Mouse (Mus musculus): ENCODE data around the gene Ppfia2. TPM values are rescaled to one million over a fixed set of nuclear protein-coding genes. Genes with fewer than 3 reads are reported as not detected.

The Ppfia2 gene
- total RNA-seq, 2 experiments from 2014 or later = 83.4 to 89.9 TPM

GRCm38 (mm10) chr10:106871847-106872246 lies 401.7 kb downstream of the Ppfia2 start:
- no peak for DNase-seq (ENCODE audit: low spot score in 2 of 2)
- intact Hi-C loops (cut with DNase I) = no loop called here

- intact Hi-C loops (cut with DNase I) = no loop called here
- no peak for DNase-seq (ENCODE audit: low spot score in 2 of 2)
Observed at GRCm38 (mm10) chr10:106872714-106873113, 402.6 kb downstream of the Ppfia2 start.

GRCm38 (mm10) chr10:106881330-106881729 lies 411.2 kb downstream of the Ppfia2 start:
- DNase-seq (ENCODE audit: low spot score in 2 of 2) = peak in 1 of 2 experiments; percentile 27

GRCm38 (mm10) chr10:106896351-106896750 lies 426.2 kb downstream of the Ppfia2 start:
- no peak for DNase-seq (ENCODE audit: low spot score in 2 of 2)
- intact Hi-C loops (cut with DNase I) = no loop called here

More at GRCm38 (mm10) chr10:106881330-106881729, 411.2 kb downstream of the Ppfia2 start:
- intact Hi-C loops (cut with DNase I) = no loop called here

GRCm38 (mm10) chr10:106910108-106910507 lies 440.0 kb downstream of the Ppfia2 start:
- intact Hi-C loops (cut with DNase I) = loop anchor here (10.0 kb wide), 1 partner anchor 305 kb away; no protein-coding TSS in a partner anchor
- no peak for DNase-seq (ENCODE audit: low spot score in 2 of 2)

GRCm38 (mm10) chr10:106913032-106913431 lies 442.9 kb downstream of the Ppfia2 start:
- DNase-seq (ENCODE audit: low spot score in 2 of 2) = no peak
- intact Hi-C loops (cut with DNase I) = loop anchor here (10.0 kb wide), 1 partner anchor 308 kb away; no protein-coding TSS in a partner anchor

GRCm38 (mm10) chr10:106914275-106914674 lies 444.1 kb downstream of the Ppfia2 start:
- intact Hi-C loops (cut with DNase I) = loop anchor here (10.0 kb wide), 1 partner anchor 309 kb away; no protein-coding TSS in a partner anchor
- DNase-seq (ENCODE audit: low spot score in 2 of 2) = no peak

- intact Hi-C loops (cut with DNase I) = loop anchor here (10.0 kb wide), 1 partner anchor 310 kb away; no protein-coding TSS in a partner anchor
- DNase-seq (ENCODE audit: low spot score in 2 of 2) = no peak
Observed at GRCm38 (mm10) chr10:106914822-106915221, 444.7 kb downstream of the Ppfia2 start.

GRCm38 (mm10) chr10:106924334-106924733 lies 454.2 kb downstream of the Ppfia2 start:
- intact Hi-C loops (cut with DNase I) = no loop called here
- DNase-seq (ENCODE audit: low spot score in 2 of 2) = no peak

- intact Hi-C loops (cut with DNase I) = no loop called here
- no peak for DNase-seq (ENCODE audit: low spot score in 2 of 2)
Observed at GRCm38 (mm10) chr10:106924798-106925197, 454.7 kb downstream of the Ppfia2 start.

GRCm38 (mm10) chr10:106928576-106929332 lies 458.6 kb downstream of the Ppfia2 start:
- intact Hi-C loops (cut with DNase I) = no loop called here
- no peak for DNase-seq (ENCODE audit: low spot score in 2 of 2)

- intact Hi-C loops (cut with DNase I) = loop anchor here (2.0 to 10.0 kb wide), 3 partner anchors 222 to 772 kb away; no protein-coding TSS in a partner anchor
- DNase-seq (ENCODE audit: low spot score in 2 of 2) = peak; percentile 33 to 62
Observed at GRCm38 (mm10) chr10:106932571-106933073, 462.5 kb downstream of the Ppfia2 start.

GRCm38 (mm10) chr10:106936996-106937395 lies 466.9 kb downstream of the Ppfia2 start:
- DNase-seq (ENCODE audit: low spot score in 2 of 2) = no peak
- intact Hi-C loops (cut with DNase I) = loop anchor here (5.0 to 10.0 kb wide), 3 partner anchors 218 to 768 kb away; partner anchors contain the start of gene Lin7a

- DNase-seq (ENCODE audit: low spot score in 2 of 2) = peak in 1 of 2 experiments; percentile 21
- intact Hi-C loops (cut with DNase I) = loop anchor here (5.0 to 10.0 kb wide), 3 partner anchors 216 to 766 kb away; partner anchors contain the start of gene Lin7a
Observed at GRCm38 (mm10) chr10:106938851-106939250, 468.7 kb downstream of the Ppfia2 start.

- DNase-seq (ENCODE audit: low spot score in 2 of 2) = no peak
- intact Hi-C loops (cut with DNase I) = loop anchor here (5.0 to 10.0 kb wide), 3 partner anchors 215 to 765 kb away; partner anchors contain the start of gene Lin7a
Observed at GRCm38 (mm10) chr10:106939441-106939840, 469.3 kb downstream of the Ppfia2 start.

GRCm38 (mm10) chr10:106941380-106941779 lies 471.2 kb downstream of the Ppfia2 start:
- DNase-seq (ENCODE audit: low spot score in 2 of 2) = no peak
- intact Hi-C loops (cut with DNase I) = no loop called here

GRCm38 (mm10) chr10:106959026-106959425 lies 488.9 kb downstream of the Ppfia2 start:
- intact Hi-C loops (cut with DNase I) = no loop called here
- no peak for DNase-seq (ENCODE audit: low spot score in 2 of 2)

GRCm38 (mm10) chr10:106975193-106976141 lies 505.3 kb downstream of the Ppfia2 start:
- intact Hi-C loops (cut with DNase I) = no loop called here
- DNase-seq (ENCODE audit: low spot score in 2 of 2) = no peak

Measured in left cerebral cortex, postnatal 14 days (tissue).